Mouse (Mus musculus) CH12.LX (cell line): ENCODE measurements around the gene 4930539E08Rik.

Source experiments
- CHD2 ChIP-seq: IDR thresholded peaks from 2 replicates; pipeline ENCODE4 v1.6.1; 2011; ENCODE audit warnings: low read length, improper control_type of control experiment
- CTCF ChIP-seq, 2 experiments: IDR thresholded peaks in 1 of 2; conservative IDR thresholded peaks in 1 of 2; 2 replicates each; pipeline ENCODE4 v1.5.1; 2011 to 2012; ENCODE audit warnings: low read depth in 2 of 2, low read length in 2 of 2, improper control_type of control experiment in 1 of 2, inconsistent platforms in 1 of 2, mild to moderate bottlenecking in 1 of 2, moderate library complexity in 1 of 2
- HCFC1 ChIP-seq: IDR thresholded peaks from 2 replicates; pipeline ENCODE4 v1.6.1; 2012; ENCODE audit warnings: low read depth, mild to moderate bottlenecking, inconsistent platforms, low read length, improper control_type of control experiment
- MAX ChIP-seq: IDR thresholded peaks from 2 replicates; pipeline ENCODE4 v1.6.1; 2011; ENCODE audit warnings: low read length, improper control_type of control experiment
- MAZ ChIP-seq: IDR thresholded peaks from 2 replicates; pipeline ENCODE4 v1.6.1; 2012; ENCODE audit warnings: low read depth, mild to moderate bottlenecking, inconsistent platforms, low read length, improper control_type of control experiment, moderate library complexity
- POLR2A ChIP-seq: IDR thresholded peaks from 2 replicates; pipeline ENCODE4 v1.6.1; 2011; ENCODE audit warnings: low read depth, mild to moderate bottlenecking, improper control_type of control experiment, low read length
- POLR2AphosphoS2 ChIP-seq: IDR thresholded peaks from 2 replicates; pipeline ENCODE4 v1.6.1; 2011; ENCODE audit warnings: low read depth, low read length, improper control_type of control experiment

GRCm38 (mm10) chr17:28907959-28908358 is 7.2 kb downstream of the 4930539E08Rik start:
- TF ChIP-seq MAX (no peak), MAZ (no peak), CTCF (conservative IDR thresholded peaks at IDR 0.05 in 1 of 2, IDR thresholded peaks at IDR 0.05 in 1 of 2; ENCODE audit: low read depth in 2 of 2, low read length in 2 of 2) (no peak), POLR2A (no peak), CHD2 (no peak), HCFC1 (no peak), POLR2AphosphoS2 (no peak)
